Mouse (Mus musculus) adrenal gland, adult 18-20 months (tissue): Measurements from ENCODE around the gene Hck. TPM values are rescaled to one million over a fixed set of nuclear protein-coding genes. Genes with fewer than 3 reads are reported as not detected.

Experiments
- DNase-seq, 2 experiments: peaks; one replicate each; pipeline ENCODE4 v3.0.0; 2021 to 2022; ENCODE audit warnings: low spot score in 2 of 2
- total RNA-seq, 2 experiments: library from RNA; stranded (reverse); gene quantifications; 1 replicate in 1 of 2; 2 replicates in 1 of 2; pipeline ENCODE4 v1.2.3; 2021

The Hck gene
- total RNA-seq, 2 experiments from 2014 or later = 3.9 to 4.2 TPM

DNA sequence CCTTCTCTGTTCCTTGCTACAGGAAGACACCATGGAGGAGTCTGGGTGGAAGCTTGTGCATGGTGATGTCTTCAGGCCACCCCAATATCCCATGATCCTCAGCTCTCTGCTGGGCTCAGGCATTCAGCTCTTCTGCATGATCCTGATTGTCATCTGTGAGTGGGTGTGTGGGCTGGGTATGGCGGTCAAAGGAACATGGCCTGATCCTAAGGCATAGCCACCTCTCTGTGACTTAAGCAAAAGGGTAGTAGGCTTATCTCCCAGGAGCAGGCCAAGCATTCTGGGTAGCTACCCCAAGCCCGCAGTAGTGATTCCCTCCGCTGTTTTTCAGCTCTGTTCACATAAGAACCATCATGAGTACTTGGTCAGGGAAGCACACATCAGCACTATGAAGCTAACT is 86.0 kb downstream of the Hck start:
- DNase-seq = no peak

DNA sequence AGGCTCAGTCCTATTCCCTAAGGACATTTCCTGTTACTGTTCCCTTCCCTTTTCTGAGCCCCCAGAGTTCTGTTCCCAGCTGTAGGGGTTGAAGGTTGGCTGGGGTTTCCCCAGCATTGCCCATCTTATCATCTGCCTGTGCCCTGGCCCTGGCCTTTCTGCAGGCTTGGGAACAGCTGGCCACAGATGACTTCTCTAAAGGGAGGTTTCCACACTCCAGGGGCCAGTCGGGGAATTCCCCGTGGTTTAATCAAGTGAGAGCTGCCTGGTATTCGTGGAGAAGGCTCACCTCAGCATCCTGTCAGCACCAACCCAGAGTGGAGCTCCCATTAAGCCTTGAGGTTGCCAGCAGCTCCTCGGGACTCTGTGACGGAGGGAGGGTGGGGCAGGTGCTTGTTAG is 90.2 kb downstream of the Hck start:
- no peak for DNase-seq

DNA sequence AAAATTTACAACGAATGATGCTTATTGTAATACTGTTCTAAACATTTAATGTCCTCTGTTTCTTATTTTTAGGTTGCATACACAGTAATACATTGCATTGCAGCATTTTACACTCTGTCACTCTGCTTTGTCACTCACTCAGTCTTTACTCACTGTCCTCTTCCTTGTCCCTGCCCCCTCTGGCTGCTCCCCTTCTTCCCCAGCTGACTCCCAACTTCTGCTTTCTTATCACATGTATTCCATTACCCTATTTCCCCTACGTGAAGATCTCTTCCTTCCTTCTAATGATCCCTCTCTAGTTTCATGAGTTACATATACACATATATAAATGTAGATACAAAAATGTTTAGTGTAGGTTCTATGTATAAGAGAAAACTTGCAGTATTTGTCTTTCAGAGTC is 90.8 kb downstream of the Hck start:
- DNase-seq = no peak

Other genes starting within 250 kb of the Hck start
- gene Mylk2, start 197.1 kb upstream of the Hck start, total RNA-seq = not detected
- 1 to 10 TPM; 2.3 to 3.5 TPM for gene Foxs1, start 175.3 kb upstream of the Hck start, total RNA-seq
- 1 to 10 TPM; 1.2 to 2.6 TPM for gene Dusp15, start 156.8 kb upstream of the Hck start, total RNA-seq
- under 1 TPM; 0.16 to 0.60 TPM for gene Ttll9, start 146.0 kb upstream of the Hck start, total RNA-seq
- gene Pdrg1, start 93.0 kb upstream of the Hck start, total RNA-seq = 100 to 1,000 TPM; 187 to 200 TPM
- gene Xkr7, start 76.6 kb upstream of the Hck start, total RNA-seq = 1 to 10 TPM in 1 of 2 experiments, under 1 TPM in 1; 0.86 to 1.3 TPM
- gene Ccm2l, start 42.5 kb upstream of the Hck start, total RNA-seq = 10 to 100 TPM; 10.2 to 10.7 TPM
- gene Tm9sf4, start 52.8 kb downstream of the Hck start, total RNA-seq = 100 to 1,000 TPM in 1 of 2 experiments, 10 to 100 TPM in 1; 94.6 to 101 TPM
- 1 to 10 TPM; 2.2 to 2.3 TPM for gene Tspyl3, start 117.0 kb downstream of the Hck start, total RNA-seq
- gene Plagl2, start 133.0 kb downstream of the Hck start, total RNA-seq = 1 to 10 TPM; 8.3 to 9.1 TPM
- 10 to 100 TPM; 35.7 to 47.9 TPM for gene Pofut1, start 133.1 kb downstream of the Hck start, total RNA-seq
- gene Kif3b, start 182.9 kb downstream of the Hck start, total RNA-seq = 10 to 100 TPM; 21.4 to 25.3 TPM
- 10 to 100 TPM; 15.4 to 20.9 TPM for gene Asxl1, start 237.4 kb downstream of the Hck start, total RNA-seq